Mouse (Mus musculus): ENCODE measurements around the gene Tmem135. TPM values are rescaled to one million over a fixed set of nuclear protein-coding genes. Genes with fewer than 3 reads are reported as not detected.

Tmem135 gene
- total and polyA plus RNA-seq, 3 experiments, result 18.0 to 31.0 (median 30.0) TPM

DNA sequence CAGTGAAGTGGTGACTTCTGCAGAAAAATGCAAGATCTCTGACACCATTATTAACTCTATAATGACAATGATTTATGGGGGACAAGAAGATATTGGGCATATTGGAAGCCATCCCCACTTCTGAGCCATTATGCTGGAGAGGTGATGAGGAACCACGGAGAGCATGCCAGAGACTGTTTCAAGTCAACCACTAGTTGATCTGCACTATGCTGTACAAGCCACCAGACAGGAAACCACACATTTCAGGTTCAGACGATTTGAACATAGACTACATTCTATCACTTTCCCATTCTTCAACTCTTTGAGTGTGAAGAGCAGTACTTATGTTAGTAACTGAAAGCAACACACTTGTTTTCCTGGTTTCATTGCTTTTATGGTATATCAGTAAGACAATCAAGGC, 297.6 kb downstream of the Tmem135 start:
- Histone ChIP-seq H3K9ac (ENCODE audit: insufficient read depth, low read depth) (no peak overlapping the region), H3K27me3 (replicated peaks) (no peaks in the 10 kb centered on the region), H3K36me3 (replicated peaks in 1 of 2; ENCODE audit: control insufficient read depth in 1 of 2, insufficient read depth in 1 of 2, low read length in 1 of 2) (no peaks in the 10 kb centered on the region), H3K27ac (ENCODE audit: insufficient read depth, low read depth) (no peak overlapping the region), H3K4me2 (ENCODE audit: insufficient read depth, low read depth, poor library complexity, severe bottlenecking) (no peak overlapping the region), H3K79me2 (replicated peaks; ENCODE audit: control insufficient read depth, extremely low read depth, insufficient read depth, poor library complexity, severe bottlenecking) (no peaks in the 10 kb centered on the region), H3K4me1 (ENCODE audit: control insufficient read depth in 1 of 2, insufficient read depth in 2 of 2) (no peaks in the 10 kb centered on the region), H3K9me3 (replicated peaks; ENCODE audit: low read length) (no peaks in the 10 kb centered on the region), H3K4me3 (replicated peaks in 1 of 3; ENCODE audit: low read depth in 2 of 3, low read length in 2 of 3, poor library complexity in 1 of 3) (no peak overlapping the region)
- dilution Hi-C loops (cut with MboI; ENCODE audit: extremely low pct_ligation_motif_present, extremely low pct_unique_long_range_greater_than_20kb, low sequenced_read_pairs), result no loop called here
- TF ChIP-seq UBTF (IDR thresholded peaks at IDR 0.05; ENCODE audit: low read depth, low read length) (no peak), ZC3H11A (IDR thresholded peaks at IDR 0.05; ENCODE audit: low read depth, low read length) (no peak), MAZ (IDR thresholded peaks at IDR 0.05; ENCODE audit: low read depth, low read length) (no peak)
- no peak for DNase-seq (ENCODE audit: extremely low read depth)
- in situ Hi-C loops (cut with MboI; ENCODE audit: low pct_ligation_motif_present, low pct_unique_long_range_greater_than_20kb, low sequenced_read_pairs), result no loop called here

GRCm38 (mm10) chr7:89099756-89100155, 304.3 kb downstream of the Tmem135 start:
- Histone ChIP-seq H3K4me2 (ENCODE audit: insufficient read depth, low read depth, poor library complexity, severe bottlenecking) (no peak overlapping the region), H3K9ac (ENCODE audit: insufficient read depth, low read depth) (no peak overlapping the region), H3K27ac (ENCODE audit: insufficient read depth, low read depth) (no peak overlapping the region), H3K9me3 (replicated peaks; ENCODE audit: low read length) (no peaks in the 10 kb centered on the region), H3K79me2 (replicated peaks; ENCODE audit: control insufficient read depth, extremely low read depth, insufficient read depth, poor library complexity, severe bottlenecking) (no peaks in the 10 kb centered on the region), H3K27me3 (replicated peaks) (no peaks in the 10 kb centered on the region), H3K4me3 (replicated peaks in 1 of 3; ENCODE audit: low read depth in 2 of 3, low read length in 2 of 3, poor library complexity in 1 of 3) (no peak overlapping the region), H3K36me3 (replicated peaks in 1 of 2; ENCODE audit: control insufficient read depth in 1 of 2, insufficient read depth in 1 of 2, low read length in 1 of 2) (no peaks in the 10 kb centered on the region), H3K4me1 (ENCODE audit: control insufficient read depth in 1 of 2, insufficient read depth in 2 of 2) (no peaks in the 10 kb centered on the region)
- in situ Hi-C loops (cut with MboI; ENCODE audit: low pct_ligation_motif_present, low pct_unique_long_range_greater_than_20kb, low sequenced_read_pairs), result no loop called here
- TF ChIP-seq POLR2A (IDR thresholded peaks at IDR 0.05; ENCODE audit: low read depth, low read length), result no peak
- DNase-seq (ENCODE audit: extremely low read depth), result no peak
- dilution Hi-C loops (cut with MboI; ENCODE audit: extremely low pct_ligation_motif_present, extremely low pct_unique_long_range_greater_than_20kb, low sequenced_read_pairs), result no loop called here

Other genes starting within 250 kb of the Tmem135 start
- gene Fzd4, start 133 bp upstream of the Tmem135 start, total RNA-seq (2012; rRNA removed), result 0.04 and 0.08 TPM in 2 replicates
- gene Fzd4, start 133 bp upstream of the Tmem135 start, total RNA-seq (2014; rRNA removed), result 0.04 TPM in 1 of 2 replicates, not detected in the other
- 0.10 and 0.13 TPM in 2 replicates for gene Fzd4, start 133 bp upstream of the Tmem135 start, polyA plus RNA-seq (2012; ENCODE audit: insufficient read length, low read depth)
- gene Prss23, start 123.0 kb upstream of the Tmem135 start, total RNA-seq (2012; rRNA removed), result 1.1 and 3.4 TPM in 2 replicates
- gene Prss23, start 123.0 kb upstream of the Tmem135 start, total RNA-seq (2014; rRNA removed), result 1.3 and 2.4 TPM in 2 replicates
- gene Prss23, start 123.0 kb upstream of the Tmem135 start, polyA plus RNA-seq (2012; ENCODE audit: insufficient read length, low read depth), result 2.1 and 2.6 TPM in 2 replicates
- not detected in 2 replicates for gene Me3, start 228.2 kb upstream of the Tmem135 start, total RNA-seq (2012; rRNA removed)
- not detected in 2 replicates for gene Me3, start 228.2 kb upstream of the Tmem135 start, total RNA-seq (2014; rRNA removed)
- not detected in 2 replicates for gene Me3, start 228.2 kb upstream of the Tmem135 start, polyA plus RNA-seq (2012; ENCODE audit: insufficient read length, low read depth)

Measured in CH12.LX (cell line).